Mouse (Mus musculus): ENCODE measurements around the gene Plcxd2.

DNA sequence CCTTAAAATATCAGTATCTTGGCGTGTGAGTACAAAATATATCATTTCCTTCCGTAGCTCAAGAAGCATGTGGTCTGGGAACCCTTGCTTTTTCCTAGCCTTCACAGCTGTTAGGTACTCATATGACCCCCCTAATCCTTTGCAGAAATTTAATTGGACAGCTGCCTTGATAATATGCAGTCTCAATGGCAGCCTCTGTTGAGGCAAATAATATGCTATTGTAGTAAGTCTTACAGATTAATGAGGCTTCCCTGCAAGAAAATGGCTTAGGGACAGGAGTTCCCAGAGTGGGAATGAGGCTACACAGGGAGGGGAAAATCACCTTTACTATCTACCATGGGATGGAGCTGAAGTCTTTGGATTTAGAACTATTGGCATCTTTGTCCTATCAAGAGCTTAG lies 73.5 kb downstream of the Plcxd2 start:
- TF ChIP-seq CTCF (IDR thresholded peaks at IDR 0.05; ENCODE audit: borderline replicate concordance, control insufficient read depth, extremely low read depth, insufficient read depth, low read length, poor library complexity) (no peak), POLR2A (IDR thresholded peaks at IDR 0.05; ENCODE audit: control insufficient read depth, extremely low read depth, insufficient read depth, low read length, poor library complexity) (no peak)

Measured in thymus, adult 2 months (tissue).